In genomic region chr13:23542999-23543607, GRCm38 (mm10) we compare ENCODE assay signal across 7 mouse cellular contexts. TPM values are rescaled to one million over a fixed set of nuclear protein-coding genes. Genes with fewer than 3 reads are reported as not detected.
A peak's percentile ranks its signal among the peaks of the same experiment; 100 is the strongest.
DNase-seq lines count a peak whose midpoint lies in the region; ATAC-seq lines count a peak whose summit lies in the region.
"Not testable (repeated sequence)": the region's sequence is repeated elsewhere in the genome, so short reads cannot be mapped to it uniquely, and the experiment has no call there.

Hist1h2bh (minus strand) TSS chr13:23543392.

- H3K4me2 ChIP-seq in intestine, embryonic 16.5 days (ENCODE audit: low read depth, low read length), result peak within 1 kb of the TSS; percentile 68

- peaks cover 19% of the 10 kb centered on the region for H3K4me1 ChIP-seq in embryonic facial prominence, embryonic 10.5 days
- not testable (repeated sequence) for H3K4me1 ChIP-seq in intestine, embryonic 16.5 days (ENCODE audit: control insufficient read depth, insufficient read depth, low read length)

- peak; percentile 77 for DNase-seq in adrenal gland, postnatal 10 days
- peak; percentile 80 for DNase-seq in embryonic facial prominence, embryonic 10.5 days (ENCODE audit: low spot score)
- DNase-seq in left cerebral cortex, postnatal 4 days, result peak; percentile 43
- peak; percentile 92 for DNase-seq in mesoderm, embryonic 11.5 days (ENCODE audit: low read depth, low spot score)
- DNase-seq in skeletal muscle tissue, adult 2 months (ENCODE audit: low read depth, low spot score), result peak; percentile 94

- intact Hi-C loops in left cerebral cortex, postnatal 4 days (cut with DNase I), result not testable (repeated sequence)

- peak within 1 kb of the TSS; percentile 62 for H3K4me3 ChIP-seq in embryonic facial prominence, embryonic 10.5 days
- peak within 1 kb of the TSS; percentile 52 for H3K4me3 ChIP-seq in intestine, embryonic 16.5 days (ENCODE audit: low read length)

- not testable (repeated sequence) for H3K9me3 ChIP-seq in embryonic facial prominence, embryonic 10.5 days; intestine, embryonic 16.5 days (ENCODE audit: control insufficient read depth, low read length)

- H3K9ac ChIP-seq in intestine, embryonic 16.5 days (ENCODE audit: low read depth, low read length), result peak within 1 kb of the TSS; percentile 66

- not testable (repeated sequence) for H3K27me3 ChIP-seq in embryonic facial prominence, embryonic 10.5 days (replicated peaks; ENCODE audit: low read depth, poor library complexity, severe bottlenecking); intestine, embryonic 16.5 days (replicated peaks; ENCODE audit: control insufficient read depth, insufficient read depth, low read length)

- not testable (repeated sequence) for H3K36me3 ChIP-seq in embryonic facial prominence, embryonic 10.5 days (replicated peaks); intestine, embryonic 16.5 days (ENCODE audit: control insufficient read depth, insufficient read depth, low read length)

- under 1% methylated on average over 42 of the region's 42 CpGs for WGBS in embryonic facial prominence, embryonic 10.5 days
- WGBS in intestine, embryonic 16.5 days, result under 1% methylated on average over 30 of the region's 42 CpGs

- peak; percentile 85 for ATAC-seq in granulocyte monocyte progenitor cell, adult 5-6 weeks (replicated peaks; ENCODE audit: poor library complexity, severe bottlenecking)
- ATAC-seq in intestine, embryonic 16.5 days, result peak; percentile 94

- H3K27ac ChIP-seq in embryonic facial prominence, embryonic 10.5 days (replicated peaks), result peak within 1 kb of the TSS; percentile 94
- H3K27ac ChIP-seq in intestine, embryonic 16.5 days (ENCODE audit: low read length), result peak within 1 kb of the TSS; percentile 90

RNA-seq across cellular contexts. Expression of gene Hist1h2bh, which starts in this region (rescaled TPM):
- 10 to 100 TPM; 20.9 to 25.4 TPM for total RNA-seq in adrenal gland, postnatal 10 days (2021)
- polyA plus RNA-seq in embryonic facial prominence, embryonic 10.5 days (2016; fragmentation: Nextera tagmentation; extraction: Ambion mirVana), result 1.1 TPM in 2 replicates
- 17.1 and 20.3 TPM in 2 replicates for total RNA-seq in granulocyte monocyte progenitor cell, adult 5-6 weeks (2014; fragmentation: Nextera tagmentation)
- 126 and 172 TPM in 2 replicates for total RNA-seq in granulocyte monocyte progenitor cell, adult 5-6 weeks (2017)
- polyA plus RNA-seq in intestine, embryonic 16.5 days (2015; fragmentation: Nextera tagmentation; extraction: Ambion mirVana), result 0.65 and 0.94 TPM in 2 replicates
- 1 to 10 TPM; 4.5 to 6.1 TPM for total RNA-seq in left cerebral cortex, postnatal 4 days (2021)

Comparison
In these comparisons a context has a peak if more than half of its experiments do, and no peak if none do; other contexts are left out.
1. Peak in every context shown above with its lines: DNase-seq, ATAC-seq, H3K4me3 ChIP-seq and H3K27ac ChIP-seq.
2. Peak in ATAC-seq, H3K4me3 ChIP-seq, H3K27ac ChIP-seq, H3K9ac ChIP-seq and H3K4me2 ChIP-seq in intestine, embryonic 16.5 days; RNA of the gene not detected or under 1 TPM.
3. DNase-seq: peak in every context shown above with its lines; median percentile 94 in skeletal muscle tissue, adult 2 months; 92 in mesoderm, embryonic 11.5 days; 80 in embryonic facial prominence, embryonic 10.5 days; 77 in adrenal gland, postnatal 10 days; 43 in left cerebral cortex, postnatal 4 days.